Mouse (Mus musculus): Measurements from ENCODE around the gene Rps15. TPM values are rescaled to one million over a fixed set of nuclear protein-coding genes. Genes with fewer than 3 reads are reported as not detected.

Rps15 gene
- total and polyA plus RNA-seq, 2 experiments from 2014 or later = 499 to 1,030 TPM

DNA sequence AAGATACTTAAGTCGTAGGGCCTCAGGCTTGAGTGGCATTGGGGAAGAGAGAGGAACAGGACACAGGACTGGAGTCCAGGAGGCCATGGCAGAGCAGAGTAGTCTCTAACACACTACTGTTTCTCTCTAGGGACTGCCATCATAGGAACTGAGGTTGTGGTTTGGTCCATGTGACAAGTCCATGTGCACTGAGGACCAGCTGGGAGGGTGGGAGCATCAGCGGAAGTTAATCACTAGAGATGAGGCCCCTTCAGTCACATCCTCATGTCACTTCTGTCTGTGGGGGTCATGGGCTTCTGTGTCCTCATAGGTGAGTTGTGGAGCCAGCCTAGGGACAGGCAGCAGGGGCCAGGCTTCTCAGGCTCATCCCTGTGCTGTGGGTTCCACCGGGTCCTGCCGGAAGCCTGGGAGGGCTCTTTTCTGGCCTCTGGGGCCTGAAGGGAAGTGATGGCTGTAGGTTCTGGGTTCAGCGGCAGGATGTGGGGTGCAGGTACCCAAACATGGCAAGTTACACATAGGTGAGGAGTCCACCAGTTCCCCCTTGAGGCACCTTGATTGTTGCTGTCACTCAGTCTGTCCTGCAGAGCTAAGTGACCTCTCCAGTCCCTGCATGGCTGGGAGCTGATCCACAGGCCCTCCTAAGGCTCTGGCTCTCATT is 20.9 kb upstream of the Rps15 start:
- no peak overlapping the region for H3K4me3 ChIP-seq (ENCODE audit: low read depth, low read length)
- 68% methylated on average over 5 of the region's 5 CpGs for WGBS
- ATAC-seq (ENCODE audit: insufficient read depth, low read depth) (no peak), DNase-seq (ENCODE audit: low spot score) (no peak)
- H3K36me3 ChIP-seq (replicated peaks; ENCODE audit: control insufficient read depth, insufficient read depth, low read length) = peaks cover 30% of the 10 kb centered on the region
- H3K9ac ChIP-seq (replicated peaks; ENCODE audit: low read depth, low read length) = no peak overlapping the region
- H3K4me2 ChIP-seq (ENCODE audit: low read depth, low read length) = no peak overlapping the region
- no peaks in the 10 kb centered on the region for H3K9me3 ChIP-seq (replicated peaks; ENCODE audit: control insufficient read depth, low read length)
- TF ChIP-seq CTCF (IDR thresholded peaks at IDR 0.05; ENCODE audit: low read depth) (no peak), EP300 (IDR thresholded peaks at IDR 0.05; ENCODE audit: low read depth) (no peak)
- H3K27ac ChIP-seq (ENCODE audit: low read depth) = 0 out of 2 replicates have a peak overlapping the region, but pooled peaks have one; percentile 22
- H3K27me3 ChIP-seq (ENCODE audit: control insufficient read depth, insufficient read depth, low read length) = no peaks in the 10 kb centered on the region
- peaks cover 38% of the 10 kb centered on the region for H3K4me1 ChIP-seq (ENCODE audit: control insufficient read depth, insufficient read depth)

DNA sequence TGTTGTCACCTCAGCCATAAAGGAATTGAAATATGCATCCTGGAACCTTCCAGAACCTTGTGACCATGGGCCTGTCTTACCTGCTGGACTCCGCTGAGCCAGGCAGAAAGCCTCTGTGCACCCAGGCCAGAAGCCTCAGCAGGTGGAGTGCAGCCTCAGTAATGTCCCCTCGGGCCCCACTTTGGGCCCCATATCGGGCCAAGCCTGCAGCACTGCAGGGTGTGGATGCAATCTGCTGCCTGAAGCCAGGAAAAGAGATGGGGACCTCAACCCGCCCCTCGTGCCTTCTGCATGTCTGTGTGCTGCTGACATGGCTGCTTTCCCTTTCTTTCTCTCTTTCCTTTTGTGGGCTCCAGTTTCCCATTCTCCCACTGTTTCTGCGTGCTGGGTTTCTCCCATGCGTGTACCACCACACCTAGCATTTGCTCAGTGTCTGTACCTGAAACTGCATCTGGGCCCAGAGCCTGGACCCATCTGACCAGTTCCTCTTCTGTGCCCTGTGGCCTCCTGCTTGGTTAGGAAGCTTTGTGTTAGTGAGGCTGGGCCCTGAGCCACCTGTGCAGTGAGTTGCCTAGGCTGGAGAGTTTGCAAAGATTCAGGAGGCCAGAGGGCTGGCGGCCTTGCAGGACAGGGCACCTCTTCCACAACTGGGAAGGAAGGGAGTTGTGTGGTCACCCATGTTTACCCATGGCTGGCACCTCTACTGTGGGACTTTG is 20.2 kb upstream of the Rps15 start:
- Histone ChIP-seq H3K27me3 (ENCODE audit: control insufficient read depth, insufficient read depth, low read length) (no peaks in the 10 kb centered on the region), H3K27ac (ENCODE audit: low read depth) (no peak overlapping the region), H3K36me3 (replicated peaks; ENCODE audit: control insufficient read depth, insufficient read depth, low read length) (peaks cover 35% of the 10 kb centered on the region), H3K4me3 (ENCODE audit: low read depth, low read length) (no peak overlapping the region), H3K4me1 (ENCODE audit: control insufficient read depth, insufficient read depth) (peaks cover 31% of the 10 kb centered on the region), H3K9me3 (replicated peaks; ENCODE audit: control insufficient read depth, low read length) (no peaks in the 10 kb centered on the region), H3K9ac (replicated peaks; ENCODE audit: low read depth, low read length) (no peak overlapping the region), H3K4me2 (ENCODE audit: low read depth, low read length) (no peak overlapping the region)
- 85% methylated on average over 8 of the region's 8 CpGs for WGBS
- ATAC-seq (ENCODE audit: insufficient read depth, low read depth) (no peak), DNase-seq (ENCODE audit: low spot score) (no peak)
- TF ChIP-seq CTCF (IDR thresholded peaks at IDR 0.05; ENCODE audit: low read depth) (no peak), EP300 (IDR thresholded peaks at IDR 0.05; ENCODE audit: low read depth) (no peak)

DNA sequence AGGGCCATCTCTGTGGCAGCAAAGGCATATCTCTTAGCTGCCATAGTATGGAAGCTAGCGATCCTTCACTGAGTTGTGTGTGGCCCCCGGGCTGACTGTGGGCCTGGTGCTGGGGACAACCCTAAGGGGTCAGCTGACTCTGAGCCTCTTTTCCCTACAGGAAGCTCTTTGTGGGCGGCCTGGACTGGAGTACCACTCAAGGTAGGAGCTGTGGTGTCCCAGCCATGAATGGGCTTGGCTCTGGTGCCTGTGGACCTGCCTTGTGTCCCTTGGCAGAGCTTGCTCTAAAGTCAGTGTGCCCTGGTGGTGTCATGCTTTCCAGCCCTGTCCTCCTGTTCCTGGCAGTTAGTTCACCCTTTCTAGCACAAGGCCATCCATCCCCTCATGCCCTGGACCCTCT is 18.4 kb upstream of the Rps15 start:
- H3K9me3 ChIP-seq (replicated peaks; ENCODE audit: control insufficient read depth, low read length) = no peaks in the 10 kb centered on the region
- no peak for ATAC-seq (ENCODE audit: insufficient read depth, low read depth)
- no peaks in the 10 kb centered on the region for H3K27me3 ChIP-seq (ENCODE audit: control insufficient read depth, insufficient read depth, low read length)
- peaks cover 17% of the 10 kb centered on the region; the same call in 1 of the 2 replicates for H3K4me1 ChIP-seq (ENCODE audit: control insufficient read depth, insufficient read depth)
- no peak overlapping the region for H3K27ac ChIP-seq (ENCODE audit: low read depth)
- H3K36me3 ChIP-seq (replicated peaks; ENCODE audit: control insufficient read depth, insufficient read depth, low read length) = peaks cover 50% of the 10 kb centered on the region
- WGBS = 66% methylated on average over 3 of the region's 3 CpGs
- no peak overlapping the region for H3K4me3 ChIP-seq (ENCODE audit: low read depth, low read length)
- no peak overlapping the region for H3K4me2 ChIP-seq (ENCODE audit: low read depth, low read length)
- no peak overlapping the region for H3K9ac ChIP-seq (replicated peaks; ENCODE audit: low read depth, low read length)
- no peak for DNase-seq (ENCODE audit: low spot score)
- TF ChIP-seq EP300 (IDR thresholded peaks at IDR 0.05; ENCODE audit: low read depth) (no peak), CTCF (IDR thresholded peaks at IDR 0.05; ENCODE audit: low read depth) (no peak)

DNA sequence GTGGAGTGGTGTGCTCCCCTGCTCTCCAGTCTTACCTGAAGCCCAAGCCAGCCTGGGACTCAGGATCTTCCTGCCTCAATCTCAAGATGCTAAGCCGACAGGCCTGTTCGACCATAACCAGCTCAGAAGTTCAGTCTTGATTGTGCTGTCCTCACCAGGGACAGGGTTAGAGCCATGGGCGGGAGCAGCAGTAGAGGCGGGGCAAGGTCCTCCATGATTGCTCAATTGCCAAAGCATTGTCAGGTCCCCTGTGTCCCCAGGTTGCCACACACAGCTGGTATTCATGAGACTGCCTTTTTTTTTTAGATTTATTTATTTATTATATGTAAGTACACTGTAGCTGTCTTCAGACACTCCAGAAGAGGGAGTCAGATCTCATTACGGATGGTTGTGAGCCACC is 16.0 kb upstream of the Rps15 start:
- Histone ChIP-seq H3K9me3 (replicated peaks; ENCODE audit: control insufficient read depth, low read length) (no peaks in the 10 kb centered on the region), H3K4me1 (ENCODE audit: control insufficient read depth, insufficient read depth) (peaks cover 9% of the 10 kb centered on the region), H3K27me3 (ENCODE audit: control insufficient read depth, insufficient read depth, low read length) (no peaks in the 10 kb centered on the region), H3K4me2 (ENCODE audit: low read depth, low read length) (no peak overlapping the region), H3K27ac (ENCODE audit: low read depth) (no peak overlapping the region), H3K36me3 (replicated peaks; ENCODE audit: control insufficient read depth, insufficient read depth, low read length) (peaks cover 69% of the 10 kb centered on the region), H3K9ac (replicated peaks; ENCODE audit: low read depth, low read length) (no peak overlapping the region), H3K4me3 (ENCODE audit: low read depth, low read length) (no peak overlapping the region)
- TF ChIP-seq EP300 (IDR thresholded peaks at IDR 0.05; ENCODE audit: low read depth) (no peak), CTCF (IDR thresholded peaks at IDR 0.05; ENCODE audit: low read depth) (no peak)
- WGBS = 69% methylated on average over 5 of the region's 5 CpGs
- ATAC-seq (ENCODE audit: insufficient read depth, low read depth) (no peak), DNase-seq (ENCODE audit: low spot score) (no peak)

DNA sequence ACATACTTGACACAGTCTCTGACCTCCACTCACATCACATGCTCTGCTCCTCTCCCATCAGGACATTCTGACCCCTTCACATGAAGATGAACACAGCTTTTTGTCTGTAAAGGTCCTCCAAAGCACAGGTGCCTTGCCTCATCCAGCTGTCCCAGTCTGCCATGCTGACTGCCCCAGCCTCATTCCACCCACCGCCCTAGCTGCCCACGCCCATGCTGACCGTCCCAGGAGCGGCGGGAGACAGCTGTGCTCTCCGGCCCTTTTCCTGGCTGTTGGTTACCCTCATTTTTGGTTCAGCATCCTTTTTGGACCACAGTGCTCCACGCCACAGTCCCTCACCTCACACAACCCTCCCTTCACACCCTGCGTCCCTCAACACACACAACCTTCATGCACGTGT is 13.9 kb upstream of the Rps15 start:
- no peak overlapping the region for H3K27ac ChIP-seq (ENCODE audit: low read depth)
- ATAC-seq (ENCODE audit: insufficient read depth, low read depth) (no peak), DNase-seq (ENCODE audit: low spot score) (no peak)
- no peak overlapping the region for H3K4me2 ChIP-seq (ENCODE audit: low read depth, low read length)
- no peak overlapping the region for H3K4me3 ChIP-seq (ENCODE audit: low read depth, low read length)
- 89% methylated on average over 9 of the region's 9 CpGs for WGBS
- H3K4me1 ChIP-seq (ENCODE audit: control insufficient read depth, insufficient read depth) = peaks cover 16% of the 10 kb centered on the region
- H3K36me3 ChIP-seq (replicated peaks; ENCODE audit: control insufficient read depth, insufficient read depth, low read length) = peaks cover 75% of the 10 kb centered on the region
- H3K9me3 ChIP-seq (replicated peaks; ENCODE audit: control insufficient read depth, low read length) = no peaks in the 10 kb centered on the region
- no peaks in the 10 kb centered on the region for H3K27me3 ChIP-seq (ENCODE audit: control insufficient read depth, insufficient read depth, low read length)
- TF ChIP-seq CTCF (IDR thresholded peaks at IDR 0.05; ENCODE audit: low read depth) (no peak), EP300 (IDR thresholded peaks at IDR 0.05; ENCODE audit: low read depth) (no peak)
- no peak overlapping the region for H3K9ac ChIP-seq (replicated peaks; ENCODE audit: low read depth, low read length)

All from heart, postnatal 0 days (tissue).